Mouse (Mus musculus) kidney, adult 2 months (tissue): ENCODE results near the gene Leap2.
A peak's percentile ranks its signal among the peaks of the same experiment; 100 is the strongest.

ENCODE experiments used
- CTCF ChIP-seq: fragments of 200-500 bp; conservative IDR thresholded peaks from 2 replicates; pipeline ENCODE4 v1.5.1; 2011; ENCODE audit warnings: low read depth, mild to moderate bottlenecking, control low read depth, low read length, moderate library complexity, mixed read lengths; ENCODE audit not compliant: insufficient read depth, insufficient read length
- POLR2A ChIP-seq: fragments of 200-500 bp; IDR thresholded peaks from one replicate; pipeline ENCODE4 v1.6.1; 2011; ENCODE audit warnings: low read depth, low read length, control low read depth

GRCm38 (mm10) chr11:53466231-53466971, 43.4 kb upstream of the Leap2 start:
- TF ChIP-seq CTCF (peak; percentile 69), POLR2A (no peak)
